ENCODE assay signal across 34 mouse cellular contexts in genomic region chr2:77971361-77971760, GRCm38 (mm10).
"Had no signal": no experiment of that assay in that cellular context is flagged by ENCODE, and none has a peak within 500 bp of the region (broad histone marks: within the 10 kb centered on the region; RNA-seq: fewer than 3 reads in every experiment).

No protein-coding gene starts in this region.

- H3K4me1 ChIP-seq: heart, embryonic 13.5 days; heart, embryonic 15.5 days; hindbrain, embryonic 10.5 days; hindbrain, embryonic 12.5 days; hindbrain, embryonic 13.5 days; hindbrain, embryonic 15.5 days; intestine, embryonic 15.5 days; kidney, embryonic 15.5 days had no signal

- DNase-seq: heart, postnatal 10 days; heart, postnatal 14 days; heart, postnatal 36 days; heart, postnatal 4 days; kidney, adult 11 months; kidney, adult 18-20 months; kidney, adult 2 months; kidney, adult 8-10 months; kidney, adult 9 months; kidney, postnatal 10 days; kidney, postnatal 14 days; kidney, postnatal 25 days; kidney, postnatal 36 days; kidney, postnatal 4 days; layer of hippocampus, adult 9-11 months; layer of hippocampus, postnatal 36 days had no signal

- H3K27ac ChIP-seq: heart, embryonic 13.5 days; heart, embryonic 15.5 days; hindbrain, embryonic 10.5 days; hindbrain, embryonic 12.5 days; hindbrain, embryonic 13.5 days; hindbrain, embryonic 14.5 days; hindbrain, embryonic 15.5 days; hindbrain, postnatal 0 days; intestine, embryonic 15.5 days; kidney, embryonic 15.5 days; kidney, postnatal 0 days; layer of hippocampus, adult 2 months; left cerebral cortex, adult 2 months had no signal

- H3K9ac ChIP-seq: heart, embryonic 13.5 days; heart, embryonic 15.5 days; hindbrain, embryonic 12.5 days; hindbrain, embryonic 13.5 days; hindbrain, embryonic 14.5 days; hindbrain, embryonic 15.5 days; intestine, embryonic 15.5 days; kidney, embryonic 15.5 days had no signal

- H3K4me2 ChIP-seq: heart, embryonic 11.5 days; heart, embryonic 13.5 days; heart, embryonic 15.5 days; hindbrain, embryonic 12.5 days; hindbrain, embryonic 13.5 days; hindbrain, embryonic 14.5 days; hindbrain, embryonic 15.5 days; intestine, embryonic 15.5 days; kidney, embryonic 15.5 days had no signal

- H3K36me3 ChIP-seq: heart, embryonic 13.5 days; heart, embryonic 15.5 days; hindbrain, embryonic 10.5 days; hindbrain, embryonic 12.5 days; hindbrain, embryonic 13.5 days; hindbrain, embryonic 15.5 days; intestine, embryonic 15.5 days; kidney, embryonic 15.5 days had no signal

- H3K4me3 ChIP-seq: heart, embryonic 13.5 days; heart, embryonic 15.5 days; hindbrain, embryonic 10.5 days; hindbrain, embryonic 12.5 days; hindbrain, embryonic 13.5 days; hindbrain, embryonic 15.5 days; intestine, embryonic 15.5 days; kidney, embryonic 15.5 days; layer of hippocampus, adult 2 months; left cerebral cortex, adult 2 months had no signal

- H3K9me3 ChIP-seq: heart, embryonic 13.5 days; heart, embryonic 15.5 days; hindbrain, embryonic 10.5 days; hindbrain, embryonic 12.5 days; hindbrain, embryonic 13.5 days; hindbrain, embryonic 15.5 days; intestine, embryonic 15.5 days; kidney, embryonic 15.5 days had no signal

- H3K27me3 ChIP-seq: heart, embryonic 13.5 days; heart, embryonic 15.5 days; hindbrain, embryonic 12.5 days; hindbrain, embryonic 13.5 days; hindbrain, embryonic 15.5 days; intestine, embryonic 15.5 days; kidney, embryonic 15.5 days had no signal

- ATAC-seq: hindbrain, embryonic 16.5 days; hindbrain, postnatal 0 days; inflammation-experienced regulatory T-cells, adult 6 months; intestine, embryonic 15.5 days; intestine, embryonic 16.5 days; intestine, postnatal 0 days had no signal
